Mouse (Mus musculus): ENCODE results near the gene Bod1l. TPM values are rescaled to one million over a fixed set of nuclear protein-coding genes. Genes with fewer than 3 reads are reported as not detected.

Gene Bod1l
- 44.6 TPM for total RNA-seq (2023)

DNA sequence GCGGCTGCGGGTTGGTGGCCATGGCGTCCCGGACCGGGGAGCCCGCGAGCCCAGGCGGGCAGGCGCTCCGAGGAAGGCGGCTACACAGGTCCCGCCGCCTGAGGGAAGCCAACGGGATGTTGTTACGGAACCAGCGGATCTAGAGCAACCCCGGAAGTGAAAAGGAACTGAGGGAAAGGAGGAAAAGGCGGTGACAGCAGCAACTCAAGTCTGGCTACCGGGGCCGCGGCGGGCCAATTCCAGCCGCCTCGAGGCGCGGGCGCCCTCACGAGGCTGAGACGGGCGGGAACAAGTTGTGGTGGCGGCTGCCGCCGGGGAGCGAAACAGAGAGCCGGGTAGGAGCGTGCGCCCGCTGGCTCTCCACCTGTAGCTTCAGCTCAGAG, at the start of gene Bod1l:
Bod1l (minus strand) TSS at position 169 of the 383 bp plus-strand sequence.

DNA sequence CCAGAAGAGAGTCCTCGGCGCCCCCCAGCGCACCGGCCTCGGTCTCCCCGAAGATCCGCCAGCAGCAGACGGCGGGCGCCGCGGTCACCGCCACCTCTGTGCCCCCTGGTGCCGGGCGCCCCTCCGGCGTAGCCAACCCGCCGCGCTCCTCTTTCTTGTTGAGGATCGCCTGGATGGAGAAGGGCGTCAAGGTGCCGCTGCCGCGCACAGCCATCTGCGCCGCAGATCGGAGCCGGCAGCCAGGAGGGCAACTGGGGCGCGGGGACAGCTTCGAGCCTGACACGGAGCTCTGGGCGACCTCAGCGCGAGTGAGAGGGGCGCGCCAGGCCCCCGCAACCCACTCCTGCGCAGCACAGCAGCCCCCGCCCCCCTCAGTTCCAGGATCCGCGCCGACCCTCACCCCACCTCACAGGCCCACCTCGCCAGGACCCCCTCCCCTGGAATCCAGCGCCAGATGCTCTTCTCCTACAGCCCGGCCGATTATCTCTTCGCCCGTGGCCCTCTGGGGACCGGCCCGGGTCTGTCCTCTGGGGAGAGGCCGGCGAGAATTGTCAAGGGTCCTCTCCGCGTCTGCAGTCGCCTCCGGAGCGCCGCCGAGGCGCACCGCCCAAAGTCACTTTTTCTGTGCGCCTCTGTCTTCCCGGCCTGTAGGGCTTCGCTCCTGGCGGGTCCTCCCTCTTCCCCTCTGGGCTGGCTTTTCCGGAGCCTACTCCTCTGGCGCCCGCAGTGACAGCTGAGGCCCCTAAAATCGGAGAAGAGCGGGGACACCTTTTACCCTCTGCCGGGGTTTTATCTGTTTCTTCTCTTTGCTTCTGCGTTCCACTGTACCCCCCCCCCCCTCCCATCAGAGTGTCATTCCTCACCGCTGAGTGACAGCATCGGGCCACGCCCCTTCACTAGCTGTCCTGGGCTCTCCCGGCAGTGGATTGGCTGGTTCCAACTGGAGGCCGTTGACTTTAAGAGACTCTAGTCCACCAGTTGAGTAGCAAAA, 80.1 kb downstream of the Bod1l start, which contains the start of gene Nkx3-2:
Nkx3-2 (minus strand) TSS at position 771 of the 991 bp plus-strand sequence.

Other genes with a start within 250 kb of the Bod1l start
- 20.9 TPM for gene Rab28, start 136.2 kb downstream of the Bod1l start, total RNA-seq (2023)
- gene Nkx3-2, start 79.8 kb downstream of the Bod1l start, total RNA-seq (2023): not detected
- gene Gm16223, start 223.6 kb upstream of the Bod1l start, total RNA-seq (2023): not detected